Comparison of ENCODE assay signal across 1 mouse cellular context in genomic region chr10:128040293-128040692, GRCm38 (mm10).
TF ChIP-seq lines count a peak whose summit lies in the region.

No protein-coding gene starts in this region.

TF ChIP-seq in myocyte, 11 proteins besides CTCF, POLR2A, EP300 and RAD21 (continued from another document):
- TF ChIP-seq MYOG (IDR thresholded peaks at IDR 0.05; ENCODE audit: control insufficient read depth in 1 of 3, insufficient read depth in 1 of 3, insufficient read length in 2 of 3, low read depth in 2 of 3) (no peak), MYOD1 (IDR thresholded peaks at IDR 0.05; ENCODE audit: control insufficient read depth in 1 of 3, insufficient read length in 2 of 3, low read depth in 2 of 3) (no peak), REST (IDR thresholded peaks at IDR 0.05; ENCODE audit: insufficient read depth, insufficient read length) (no peak), TCF12 (IDR thresholded peaks at IDR 0.05; ENCODE audit: insufficient read depth, poor library complexity, severe bottlenecking) (no peak), E2F4 (IDR thresholded peaks at IDR 0.05; ENCODE audit: insufficient read depth) (no peak)
